Mouse (Mus musculus): Measurements from ENCODE around the gene Phkg1.
"Not testable (repeated sequence)": the region's sequence is repeated elsewhere in the genome, so short reads cannot be mapped to it uniquely, and the experiment has no call there.

The Phkg1 gene

GRCm38 (mm10) chr5:129898449-129898848 is at the start of gene Phkg1:
Phkg1 (minus strand) TSS chr5:129898549.
- DNase-seq, result no peak

GRCm38 (mm10) chr5:129947528-129948033 is 49.2 kb upstream of the Phkg1 start:
- DNase-seq, result no peak

- DNase-seq, result no peak
Measured at GRCm38 (mm10) chr5:129943402-129943801, 45.1 kb upstream of the Phkg1 start.

GRCm38 (mm10) chr5:129942073-129942939 is 44.0 kb upstream of the Phkg1 start:
- DNase-seq, result peak; percentile 66

GRCm38 (mm10) chr5:129941495-129942045 is 43.2 kb upstream of the Phkg1 start, which contains the start of gene Vkorc1l1:
Vkorc1l1 (plus strand) TSS chr5:129941970.
- DNase-seq, result peak; percentile 98

- no peak for DNase-seq
Measured at GRCm38 (mm10) chr5:129940736-129941494, 42.6 kb upstream of the Phkg1 start.

- DNase-seq, result peak; percentile 37
Measured at GRCm38 (mm10) chr5:129940281-129940680, 41.9 kb upstream of the Phkg1 start.

GRCm38 (mm10) chr5:129936941-129937340 is 38.6 kb upstream of the Phkg1 start:
- DNase-seq, result no peak

GRCm38 (mm10) chr5:129929924-129930855 is 31.8 kb upstream of the Phkg1 start:
- DNase-seq, result no peak

- no peak for DNase-seq
Measured at GRCm38 (mm10) chr5:129925933-129926332, 27.6 kb upstream of the Phkg1 start.

- no peak for DNase-seq
Measured at GRCm38 (mm10) chr5:129924820-129925452, 26.6 kb upstream of the Phkg1 start.

GRCm38 (mm10) chr5:129921972-129922371 is 23.6 kb upstream of the Phkg1 start:
- DNase-seq, result no peak

GRCm38 (mm10) chr5:129919320-129919719 is 21.0 kb upstream of the Phkg1 start:
- no peak for DNase-seq

GRCm38 (mm10) chr5:129918752-129919151 is 20.4 kb upstream of the Phkg1 start:
- no peak for DNase-seq

- DNase-seq, result no peak
Measured at GRCm38 (mm10) chr5:129918065-129918651, 19.8 kb upstream of the Phkg1 start.

GRCm38 (mm10) chr5:129915491-129915890 is 17.1 kb upstream of the Phkg1 start:
- DNase-seq, result not testable (repeated sequence)

GRCm38 (mm10) chr5:129914024-129914423 is 15.7 kb upstream of the Phkg1 start:
- no peak for DNase-seq

- no peak for DNase-seq
Measured at GRCm38 (mm10) chr5:129909591-129909990, 11.2 kb upstream of the Phkg1 start.

GRCm38 (mm10) chr5:129909147-129909546 is 10.8 kb upstream of the Phkg1 start:
- no peak for DNase-seq

- peak; percentile 81 for DNase-seq
Measured at GRCm38 (mm10) chr5:129908242-129908965, 10.1 kb upstream of the Phkg1 start, which contains the start of gene Nupr1l. Nupr1l (plus strand) TSS chr5:129908540.
